Mouse (Mus musculus): Measurements from ENCODE around the gene Rcor2. TPM values are rescaled to one million over a fixed set of nuclear protein-coding genes. Genes with fewer than 3 reads are reported as not detected.

Gene Rcor2
- total RNA-seq, 2 experiments from 2014 or later, result 17.6 to 17.7 TPM

GRCm38 (mm10) chr19:7264088-7264765 lies 2.9 kb upstream of the Rcor2 start:
- DNase-seq (ENCODE audit: low spot score in 2 of 2), result peak; percentile 74 to 90

GRCm38 (mm10) chr19:7264766-7265331 lies 2.3 kb upstream of the Rcor2 start:
- DNase-seq (ENCODE audit: low spot score in 2 of 2), result peak in 1 of 2 experiments; percentile 18

GRCm38 (mm10) chr19:7265478-7266191 lies 1.5 kb upstream of the Rcor2 start:
- DNase-seq (ENCODE audit: low spot score in 2 of 2), result no peak

GRCm38 (mm10) chr19:7266421-7266831 lies 699 bp upstream of the Rcor2 start:
- DNase-seq (ENCODE audit: low spot score in 2 of 2), result peak in 1 of 2 experiments; percentile 5

DNA sequence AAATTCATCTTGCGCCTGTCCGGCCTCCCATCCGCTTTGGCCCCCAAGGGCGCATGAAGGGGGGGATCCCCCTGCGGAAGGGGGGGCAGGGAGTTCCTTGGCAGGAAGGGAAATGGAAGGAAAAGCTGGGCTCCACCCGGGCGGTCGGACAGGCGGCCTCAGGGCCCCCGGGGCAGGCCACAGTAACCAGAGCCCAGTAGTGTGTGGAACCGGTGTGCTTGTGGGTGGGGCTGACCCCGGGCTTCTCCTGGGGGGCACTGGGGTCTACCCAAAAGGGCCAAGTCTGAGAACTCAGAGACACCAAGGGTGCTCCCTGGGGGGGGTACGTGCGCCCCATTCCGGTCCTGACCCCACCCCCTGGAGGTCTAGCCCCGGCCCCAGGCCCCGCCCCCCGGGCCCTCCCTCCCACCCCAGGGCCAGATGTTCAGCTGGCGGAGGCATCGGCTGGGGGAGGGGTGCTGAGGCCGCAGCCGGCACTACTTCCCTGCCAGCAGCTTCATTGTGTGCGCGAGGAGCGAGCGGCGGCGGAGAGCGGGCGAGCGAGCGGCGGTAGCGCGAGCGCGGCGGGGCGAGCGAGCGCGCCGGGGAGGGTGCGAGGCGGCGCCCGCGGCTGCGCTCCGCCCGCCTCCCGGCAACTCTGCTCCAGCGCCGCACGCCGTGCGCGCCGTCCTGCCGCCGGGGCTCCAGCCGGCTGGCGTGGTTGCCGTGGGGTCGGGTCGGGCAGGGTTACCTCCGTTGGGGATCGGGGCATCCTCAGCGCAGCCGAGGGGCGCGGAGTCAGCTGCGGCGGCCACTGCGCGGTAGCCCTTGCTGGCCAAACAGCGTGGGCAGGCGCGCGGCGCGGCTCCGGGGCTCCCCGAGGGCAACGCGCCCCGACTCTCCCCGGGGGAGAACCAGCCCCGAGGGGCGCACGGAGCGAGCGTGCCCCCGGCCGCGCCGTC lies 926 bp downstream of the Rcor2 start:
- peak; percentile 60 to 75 for DNase-seq (ENCODE audit: low spot score in 2 of 2)

- DNase-seq (ENCODE audit: low spot score in 2 of 2), result peak; percentile 55 to 75
Measured at GRCm38 (mm10) chr19:7268722-7269090, 1.6 kb downstream of the Rcor2 start.

GRCm38 (mm10) chr19:7269290-7270044 lies 2.3 kb downstream of the Rcor2 start:
- DNase-seq (ENCODE audit: low spot score in 2 of 2), result peak in 1 of 2 experiments; percentile 20

GRCm38 (mm10) chr19:7273486-7273885 lies 6.4 kb downstream of the Rcor2 start:
- no peak for DNase-seq (ENCODE audit: low spot score in 2 of 2)

DNA sequence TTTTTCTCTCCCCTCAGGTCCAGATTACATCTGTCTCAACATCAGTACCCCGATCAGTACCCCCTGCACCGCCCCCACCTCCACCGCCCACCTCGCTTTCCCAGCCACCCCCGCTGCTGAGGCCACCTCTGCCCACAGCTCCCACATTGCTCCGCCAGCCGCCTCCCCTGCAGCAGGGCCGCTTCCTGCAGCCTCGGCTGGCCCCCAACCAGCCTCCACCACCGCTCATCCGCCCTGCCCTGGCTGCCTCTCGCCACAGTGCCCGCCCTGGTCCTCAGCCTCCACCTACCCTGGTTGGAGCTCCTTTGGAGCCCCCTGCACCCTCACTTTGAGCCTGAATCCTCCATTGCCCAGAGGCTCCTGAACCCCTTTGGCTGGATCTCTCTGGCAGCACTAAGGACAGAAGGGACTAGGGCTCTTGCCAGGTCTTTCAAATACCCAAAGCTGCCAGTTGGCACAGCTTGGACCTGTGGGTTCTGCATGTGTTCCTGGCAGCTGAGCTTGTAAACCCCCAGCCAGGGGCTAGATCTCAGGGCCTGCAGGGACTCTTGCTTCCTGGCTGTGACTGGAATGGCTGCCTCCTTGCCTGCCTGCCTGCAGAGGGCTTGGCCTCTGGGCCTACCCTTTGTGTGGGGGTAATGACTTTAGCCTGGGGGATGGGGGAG lies 7.3 kb downstream of the Rcor2 start:
- no peak for DNase-seq (ENCODE audit: low spot score in 2 of 2)

DNA sequence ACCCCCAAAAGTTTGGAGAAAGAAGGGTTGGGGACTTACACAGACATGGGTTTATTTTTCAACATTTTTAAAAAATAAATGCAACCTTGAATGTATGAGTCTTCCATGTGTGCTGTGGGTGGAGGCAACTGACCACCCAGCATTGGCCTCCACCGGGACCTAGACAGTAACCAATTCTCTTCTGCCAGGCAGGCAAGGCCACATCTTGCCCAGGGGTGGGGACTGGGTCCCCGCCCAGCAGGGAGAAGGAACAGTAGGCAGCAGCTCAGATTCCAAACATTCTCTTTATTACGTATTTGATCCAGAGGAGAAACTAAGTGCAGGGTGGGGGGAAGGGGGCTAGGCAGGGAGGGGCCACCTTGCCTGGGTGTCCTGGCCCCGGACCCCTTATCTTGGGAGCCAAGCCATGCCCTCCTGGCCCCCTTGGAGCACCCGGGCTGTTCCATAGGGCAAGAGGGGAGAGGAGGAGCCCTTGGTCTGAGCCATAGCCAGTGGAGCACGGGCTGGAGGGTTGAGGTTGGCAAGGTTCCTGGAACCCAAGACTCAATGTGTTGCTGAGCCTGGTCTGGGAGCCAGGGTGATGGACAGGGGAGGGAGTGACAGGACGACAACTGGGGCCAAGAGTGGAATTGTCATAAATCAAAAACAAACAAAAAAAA lies 8.1 kb downstream of the Rcor2 start:
- DNase-seq (ENCODE audit: low spot score in 2 of 2), result no peak

DNA sequence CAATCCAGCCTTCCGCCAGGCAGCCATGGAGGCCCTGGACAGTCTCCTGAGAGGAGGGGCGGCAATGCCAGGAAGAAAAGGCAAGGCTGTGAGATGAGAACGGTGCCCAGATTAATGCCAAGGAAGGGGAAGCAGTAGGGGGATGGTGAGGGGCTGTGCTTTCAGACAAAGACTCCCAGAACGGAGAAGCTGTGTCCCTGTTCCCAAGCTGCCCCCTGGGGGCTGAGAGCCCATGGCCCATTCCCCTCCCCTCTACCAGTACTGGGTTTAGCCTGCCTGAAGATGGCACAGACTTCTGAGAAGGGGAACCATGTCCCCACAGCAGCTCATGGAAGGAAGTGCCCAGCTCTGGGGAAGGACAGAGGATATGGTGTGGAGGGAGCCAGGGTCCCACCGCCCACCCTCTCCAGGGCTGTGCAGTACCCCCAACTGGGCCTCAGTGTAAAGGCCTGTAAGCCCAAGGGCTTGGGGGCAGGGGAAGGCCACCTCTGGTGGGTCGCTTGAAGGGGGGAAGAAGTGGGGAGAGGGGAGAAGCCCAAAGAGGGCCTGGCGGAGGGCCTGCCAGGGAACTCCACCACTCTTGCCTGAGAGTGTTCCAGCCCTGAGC lies 9.0 kb downstream of the Rcor2 start:
- no peak for DNase-seq (ENCODE audit: low spot score in 2 of 2)

GRCm38 (mm10) chr19:7276796-7277195 lies 9.7 kb downstream of the Rcor2 start:
- DNase-seq (ENCODE audit: low spot score in 2 of 2), result no peak

DNA sequence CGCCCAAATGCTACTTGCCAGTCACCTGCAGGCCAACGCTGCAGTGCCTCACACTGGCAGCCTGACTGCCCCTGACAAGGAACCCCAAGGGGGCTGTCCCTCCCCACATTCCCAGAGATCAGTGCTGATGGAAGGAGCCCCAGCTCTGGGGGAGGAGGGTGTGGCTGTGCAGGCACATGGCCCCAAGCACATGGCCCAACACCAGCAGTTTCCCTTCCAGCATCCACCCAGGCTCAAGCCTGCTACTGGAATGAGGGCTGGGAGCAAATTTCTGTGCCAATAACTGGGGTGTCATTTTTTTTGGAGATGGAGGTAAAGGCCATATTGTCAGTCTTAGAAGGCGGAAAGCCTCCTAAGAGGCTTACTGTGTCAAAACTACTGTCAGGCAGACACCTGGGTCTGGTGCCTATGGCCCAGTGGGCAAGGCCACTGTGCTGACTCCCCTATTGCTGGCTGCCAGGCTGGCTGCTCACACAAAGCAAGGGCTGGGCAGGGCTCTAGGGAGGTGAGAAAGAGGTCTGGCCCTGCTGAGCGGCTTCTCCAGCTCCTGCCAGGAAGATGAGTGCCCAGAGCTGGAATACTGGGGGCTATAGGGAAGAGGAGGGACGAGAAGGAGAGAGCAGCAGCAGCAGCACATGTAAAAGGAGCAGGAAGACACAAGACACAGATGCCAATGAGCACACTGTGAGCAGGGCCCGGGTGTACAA lies 11.2 kb downstream of the Rcor2 start:
- DNase-seq (ENCODE audit: low spot score in 2 of 2), result no peak

GRCm38 (mm10) chr19:7279114-7279513 lies 12.0 kb downstream of the Rcor2 start:
- no peak for DNase-seq (ENCODE audit: low spot score in 2 of 2)

GRCm38 (mm10) chr19:7280557-7281330 lies 13.6 kb downstream of the Rcor2 start:
- peak; percentile 73 to 82 for DNase-seq (ENCODE audit: low spot score in 2 of 2)

- DNase-seq (ENCODE audit: low spot score in 2 of 2), result no peak
Measured at GRCm38 (mm10) chr19:7286563-7287315, 19.6 kb downstream of the Rcor2 start.

DNA sequence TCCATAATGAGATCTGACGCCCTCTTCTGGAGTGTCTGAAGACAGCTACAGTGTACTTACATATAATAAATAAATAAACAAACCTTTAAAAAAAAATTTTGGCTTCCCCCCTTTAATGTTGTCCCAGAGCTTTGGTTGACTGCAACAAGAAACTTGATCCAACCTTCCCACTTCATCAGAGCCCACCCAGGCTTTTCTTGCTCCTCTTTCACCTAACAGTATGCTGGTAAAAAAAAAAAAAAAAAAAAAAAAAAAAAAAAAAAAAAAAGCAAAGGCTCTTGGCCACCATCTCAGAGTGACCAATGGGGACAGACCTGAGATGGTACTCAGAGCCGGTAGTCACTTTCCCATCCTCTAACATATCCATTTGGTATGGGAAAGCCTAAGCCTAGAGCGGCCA lies 21.2 kb downstream of the Rcor2 start:
- no peak for DNase-seq (ENCODE audit: low spot score in 2 of 2)

Measured in left cerebral cortex, adult 18-20 months (tissue).